Mouse (Mus musculus): ENCODE measurements around the gene Efcab14.
A peak's percentile ranks its signal among the peaks of the same experiment; 100 is the strongest.

- TF ChIP-seq CTCF (IDR thresholded peaks at IDR 0.05) (peak; percentile 56), POLR2A (IDR thresholded peaks at IDR 0.05; ENCODE audit: insufficient read depth, low read depth, low read length) (peak; percentile 52; the same call in 1 of the 2 replicates)
These were observed 47.4 kb downstream of the Efcab14 start, which contains the start of gene Atpaf1 for GRCm38 (mm10) chr4:115784769-115785510.

All from heart, adult 2 months (tissue).